Mouse (Mus musculus): ENCODE data around the gene Tacr2. TPM values are rescaled to one million over a fixed set of nuclear protein-coding genes. Genes with fewer than 3 reads are reported as not detected.

Gene Tacr2
- polyA plus RNA-seq (2012; rRNA removed): 0.19 and 0.38 TPM in 2 replicates

DNA sequence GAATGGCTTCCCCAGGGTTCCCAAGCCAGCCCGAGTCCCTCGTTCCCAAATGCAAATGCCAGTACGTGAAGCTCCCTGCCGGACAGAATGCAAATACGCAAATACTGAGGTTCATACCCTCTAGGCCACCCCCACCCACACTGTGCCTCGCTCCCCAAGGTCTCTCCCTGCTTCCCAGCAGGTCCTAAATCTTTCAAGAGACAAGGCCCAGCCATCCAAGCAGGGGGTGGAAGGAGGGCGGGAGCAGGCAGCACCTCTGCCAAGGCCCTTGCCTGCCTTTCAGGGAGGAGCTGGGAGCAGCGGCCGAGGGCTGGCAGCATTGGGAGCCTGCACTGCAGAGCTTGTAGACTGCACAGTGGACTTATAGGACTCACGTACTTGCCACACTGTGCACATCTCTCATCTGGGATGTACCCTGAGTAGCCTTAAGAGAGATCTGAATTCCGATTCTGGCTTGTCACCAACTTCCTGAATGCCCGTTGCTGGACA lies at the start of gene Tacr2:
TSS of gene Tacr2 (plus strand) at position 439 of the 489 bp plus-strand sequence.
- H3K27ac ChIP-seq (ENCODE audit: control insufficient read depth, insufficient read depth, low read length): no peak within 1 kb of the TSS
- H3K36me3 ChIP-seq (ENCODE audit: control insufficient read depth, insufficient read depth, low read length): no peaks in the 10 kb centered on the region
- peaks cover 7% of the 10 kb centered on the region; the same call in 1 of the 2 replicates for H3K4me1 ChIP-seq (replicated peaks; ENCODE audit: control insufficient read depth, insufficient read depth, low read length)
- no peak for DNase-seq
- no peak within 1 kb of the TSS for H3K4me3 ChIP-seq (ENCODE audit: control insufficient read depth, insufficient read depth, low read length)
- TF ChIP-seq CTCF (IDR thresholded peaks at IDR 0.05; ENCODE audit: borderline replicate concordance, control insufficient read depth, extremely low read depth, insufficient read depth, low read length, poor library complexity) (no peak), POLR2A (IDR thresholded peaks at IDR 0.05; ENCODE audit: control insufficient read depth, extremely low read depth, insufficient read depth, low read length, poor library complexity) (no peak)
- WGBS: 90% methylated on average over 12 of the region's 12 CpGs
- H3K27me3 ChIP-seq (ENCODE audit: control insufficient read depth, insufficient read depth, low read length): no peaks in the 10 kb centered on the region

DNA sequence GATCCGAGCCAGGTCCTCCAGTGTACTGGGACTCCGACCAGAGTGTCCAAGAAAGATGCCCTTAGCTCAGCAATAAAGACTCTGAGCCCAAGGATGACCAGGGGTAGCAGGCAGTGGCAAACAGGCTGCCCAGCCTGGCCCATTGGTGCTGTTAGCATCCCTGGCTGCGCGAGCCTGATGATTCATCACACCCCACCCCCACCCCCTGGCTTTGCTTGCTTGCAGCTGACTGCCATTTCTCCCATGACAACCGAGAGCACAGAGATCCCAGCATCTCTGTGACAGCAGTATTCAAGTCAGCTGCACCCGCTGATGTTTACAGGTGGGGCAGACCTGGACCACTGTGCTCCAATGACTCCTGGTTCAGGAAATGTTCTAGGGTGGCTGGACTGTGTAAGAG lies 49.7 kb upstream of the Tacr2 start:
- Histone ChIP-seq H3K27me3 (ENCODE audit: control insufficient read depth, insufficient read depth, low read length) (no peaks in the 10 kb centered on the region), H3K36me3 (ENCODE audit: control insufficient read depth, insufficient read depth, low read length) (no peaks in the 10 kb centered on the region), H3K4me3 (ENCODE audit: control insufficient read depth, insufficient read depth, low read length) (no peak overlapping the region), H3K27ac (ENCODE audit: control insufficient read depth, insufficient read depth, low read length) (no peak overlapping the region), H3K4me1 (replicated peaks; ENCODE audit: control insufficient read depth, insufficient read depth, low read length) (no peaks in the 10 kb centered on the region)
- DNase-seq: no peak
- TF ChIP-seq POLR2A (IDR thresholded peaks at IDR 0.05; ENCODE audit: control insufficient read depth, extremely low read depth, insufficient read depth, low read length, poor library complexity) (no peak), CTCF (IDR thresholded peaks at IDR 0.05; ENCODE audit: borderline replicate concordance, control insufficient read depth, extremely low read depth, insufficient read depth, low read length, poor library complexity) (no peak)
- WGBS: 92% methylated on average over 6 of the region's 6 CpGs

DNA sequence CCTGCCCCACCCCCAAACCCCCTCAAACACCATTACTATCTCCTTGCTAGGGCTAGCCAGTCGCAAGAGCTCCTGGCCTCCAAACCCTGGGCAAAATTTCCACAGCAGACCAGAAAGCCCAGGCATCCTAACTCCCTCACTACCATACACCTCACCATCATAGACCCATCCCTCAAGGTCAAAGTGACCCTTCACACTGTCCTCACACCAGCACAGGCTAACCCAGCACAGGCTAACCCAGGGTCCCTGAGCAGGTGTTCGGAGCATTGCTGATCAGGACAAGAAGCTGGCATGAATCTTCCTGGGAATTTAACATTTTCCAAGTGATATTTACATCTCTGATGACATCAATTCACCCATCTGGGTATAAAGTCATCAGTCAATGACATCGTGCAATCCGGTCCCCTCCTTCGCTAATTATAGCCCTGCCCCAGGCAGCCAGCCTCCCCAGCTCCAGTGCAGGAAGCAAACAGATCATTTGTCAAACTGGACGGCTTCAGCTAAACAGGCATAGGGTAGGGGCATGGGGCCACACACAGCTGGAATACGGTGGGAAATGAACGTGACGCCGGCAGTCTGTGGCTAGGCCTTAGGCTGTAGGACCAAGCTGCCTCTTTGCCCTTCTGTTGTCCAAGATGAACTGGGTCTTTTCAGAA lies 43.9 kb upstream of the Tacr2 start:
- 77% methylated on average over 10 of the region's 10 CpGs for WGBS
- no peak for TF ChIP-seq CTCF (IDR thresholded peaks at IDR 0.05; ENCODE audit: borderline replicate concordance, control insufficient read depth, extremely low read depth, insufficient read depth, low read length, poor library complexity)
- H3K4me1 ChIP-seq (replicated peaks; ENCODE audit: control insufficient read depth, insufficient read depth, low read length): no peaks in the 10 kb centered on the region
- H3K27ac ChIP-seq (ENCODE audit: control insufficient read depth, insufficient read depth, low read length): no peak overlapping the region
- no peak overlapping the region for H3K4me3 ChIP-seq (ENCODE audit: control insufficient read depth, insufficient read depth, low read length)
- H3K27me3 ChIP-seq (ENCODE audit: control insufficient read depth, insufficient read depth, low read length): no peaks in the 10 kb centered on the region
- no peaks in the 10 kb centered on the region for H3K36me3 ChIP-seq (ENCODE audit: control insufficient read depth, insufficient read depth, low read length)
- no peak for DNase-seq

DNA sequence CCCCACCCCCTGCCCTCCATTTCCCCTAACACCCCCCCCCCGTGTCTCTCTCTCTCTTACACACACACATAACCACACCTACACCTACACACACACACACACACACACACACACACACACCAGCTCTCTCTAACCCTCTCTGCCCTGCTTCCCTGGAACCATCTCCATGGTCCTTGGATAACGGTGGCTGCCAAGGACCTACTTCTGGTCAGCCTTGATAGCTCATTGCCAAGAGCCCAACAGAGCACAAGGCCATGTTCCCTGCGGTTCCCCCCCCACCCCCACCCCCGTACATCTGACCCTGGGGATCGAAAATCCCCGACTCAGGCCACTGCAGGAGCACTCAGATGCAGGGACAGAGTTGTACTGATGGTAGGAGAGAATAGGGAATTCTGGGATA lies 40.9 kb upstream of the Tacr2 start:
- no peaks in the 10 kb centered on the region for H3K27me3 ChIP-seq (ENCODE audit: control insufficient read depth, insufficient read depth, low read length)
- no peak for TF ChIP-seq CTCF (IDR thresholded peaks at IDR 0.05; ENCODE audit: borderline replicate concordance, control insufficient read depth, extremely low read depth, insufficient read depth, low read length, poor library complexity)
- no peak for TF ChIP-seq POLR2A (IDR thresholded peaks at IDR 0.05; ENCODE audit: control insufficient read depth, extremely low read depth, insufficient read depth, low read length, poor library complexity)
- DNase-seq: no peak
- 78% methylated on average over 6 of the region's 6 CpGs for WGBS
- H3K27ac ChIP-seq (ENCODE audit: control insufficient read depth, insufficient read depth, low read length): no peak overlapping the region
- H3K4me3 ChIP-seq (ENCODE audit: control insufficient read depth, insufficient read depth, low read length): no peak overlapping the region
- no peaks in the 10 kb centered on the region for H3K36me3 ChIP-seq (ENCODE audit: control insufficient read depth, insufficient read depth, low read length)
- H3K4me1 ChIP-seq (replicated peaks; ENCODE audit: control insufficient read depth, insufficient read depth, low read length): peaks cover 3% of the 10 kb centered on the region; the same call in 1 of the 2 replicates

DNA sequence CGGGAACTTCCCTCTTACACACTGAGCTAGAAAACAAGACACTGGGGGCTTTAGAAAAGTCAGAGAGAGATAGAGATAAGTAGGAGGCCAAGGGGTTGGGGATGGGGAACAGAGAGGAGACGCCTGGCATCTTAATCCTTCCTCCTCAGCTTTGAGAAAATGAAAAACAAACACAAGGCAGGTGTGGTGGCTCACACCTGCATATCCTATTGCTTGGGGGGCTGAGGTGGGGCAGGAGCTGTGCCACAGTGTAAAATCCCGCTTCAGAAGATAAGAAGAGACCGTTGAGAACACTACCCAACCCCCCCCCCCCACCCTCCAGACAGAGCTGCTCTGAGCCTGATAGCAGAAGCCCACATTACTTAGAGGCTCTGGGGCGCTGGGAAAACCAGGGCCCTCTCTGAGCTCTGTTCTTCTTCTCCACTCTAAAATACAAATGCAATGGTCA lies 37.0 kb upstream of the Tacr2 start:
- no peak overlapping the region for H3K4me3 ChIP-seq (ENCODE audit: control insufficient read depth, insufficient read depth, low read length)
- TF ChIP-seq POLR2A (IDR thresholded peaks at IDR 0.05; ENCODE audit: control insufficient read depth, extremely low read depth, insufficient read depth, low read length, poor library complexity) (no peak), CTCF (IDR thresholded peaks at IDR 0.05; ENCODE audit: borderline replicate concordance, control insufficient read depth, extremely low read depth, insufficient read depth, low read length, poor library complexity) (no peak)
- H3K27ac ChIP-seq (ENCODE audit: control insufficient read depth, insufficient read depth, low read length): no peak overlapping the region
- H3K27me3 ChIP-seq (ENCODE audit: control insufficient read depth, insufficient read depth, low read length): no peaks in the 10 kb centered on the region
- peaks cover 7% of the 10 kb centered on the region; the same call in 1 of the 2 replicates for H3K4me1 ChIP-seq (replicated peaks; ENCODE audit: control insufficient read depth, insufficient read depth, low read length)
- 53% methylated on average over 5 of the region's 5 CpGs for WGBS
- no peaks in the 10 kb centered on the region for H3K36me3 ChIP-seq (ENCODE audit: control insufficient read depth, insufficient read depth, low read length)
- no peak for DNase-seq

DNA sequence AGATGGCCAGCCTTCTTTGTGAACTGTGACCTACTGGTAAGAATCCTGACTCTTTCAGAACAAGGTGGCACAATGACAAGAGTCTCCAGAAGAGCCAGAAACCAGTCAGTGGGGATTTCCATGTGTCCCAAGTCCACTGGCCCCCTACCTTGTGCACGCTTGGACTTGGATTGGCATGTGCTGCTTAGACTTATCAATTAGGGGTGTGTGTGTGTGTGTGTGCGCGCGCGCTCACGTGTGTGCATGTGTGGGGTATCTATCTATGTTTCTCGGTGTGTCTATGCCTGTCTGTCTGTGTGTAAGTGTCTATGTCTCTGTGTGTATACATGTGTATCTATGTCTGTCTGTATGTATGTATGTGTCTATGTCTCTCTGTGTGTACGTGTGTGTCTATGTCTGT lies 36.6 kb upstream of the Tacr2 start:
- no peak for DNase-seq
- Histone ChIP-seq H3K27me3 (ENCODE audit: control insufficient read depth, insufficient read depth, low read length) (no peaks in the 10 kb centered on the region), H3K27ac (ENCODE audit: control insufficient read depth, insufficient read depth, low read length) (no peak overlapping the region), H3K4me1 (replicated peaks; ENCODE audit: control insufficient read depth, insufficient read depth, low read length) (peaks cover 7% of the 10 kb centered on the region; the same call in 1 of the 2 replicates), H3K36me3 (ENCODE audit: control insufficient read depth, insufficient read depth, low read length) (no peaks in the 10 kb centered on the region), H3K4me3 (ENCODE audit: control insufficient read depth, insufficient read depth, low read length) (no peak overlapping the region)
- 96% methylated on average over 8 of the region's 8 CpGs for WGBS
- no peak for TF ChIP-seq CTCF (IDR thresholded peaks at IDR 0.05; ENCODE audit: borderline replicate concordance, control insufficient read depth, extremely low read depth, insufficient read depth, low read length, poor library complexity)
- TF ChIP-seq POLR2A (IDR thresholded peaks at IDR 0.05; ENCODE audit: control insufficient read depth, extremely low read depth, insufficient read depth, low read length, poor library complexity): no peak

All from thymus, adult 2 months (tissue).